Mouse (Mus musculus) kidney, adult 2 months (tissue): Measurements from ENCODE around the gene Elovl6. TPM values are rescaled to one million over a fixed set of nuclear protein-coding genes. Genes with fewer than 3 reads are reported as not detected.

Source experiments
- DNase-seq: peaks from one replicate; pipeline ENCODE4 v3.0.0; 2021
- H3K27ac ChIP-seq: fragments of 200-500 bp; 2 replicates; pipeline ENCODE4 v1.5.1; 2012; ENCODE audit warnings: low read depth, low read length, control low read depth, inconsistent platforms; ENCODE audit not compliant: insufficient read depth
- H3K27me3 ChIP-seq: fragments of 200-500 bp; replicated peaks from 2 replicates; pipeline ENCODE4 v1.6.1; 2012; ENCODE audit warnings: mild to moderate bottlenecking, moderate library complexity, low read length, inconsistent platforms; ENCODE audit not compliant: control insufficient read depth, insufficient read depth
- H3K36me3 ChIP-seq: fragments of 200-500 bp; 2 replicates; pipeline ENCODE4 v1.6.1; 2012; ENCODE audit warnings: mild to moderate bottlenecking, moderate library complexity, low read length, inconsistent platforms; ENCODE audit not compliant: control insufficient read depth, insufficient read depth
- H3K4me1 ChIP-seq: fragments of 200-500 bp; 2 replicates; pipeline ENCODE4 v1.6.1; 2011; ENCODE audit warnings: low read length; ENCODE audit not compliant: control insufficient read depth, insufficient read depth
- H3K4me3 ChIP-seq: fragments of 200-500 bp; 2 replicates; pipeline ENCODE4 v1.5.1; 2011; ENCODE audit warnings: mild to moderate bottlenecking, low read depth, low read length, control low read depth; ENCODE audit not compliant: insufficient read depth
- CTCF ChIP-seq: fragments of 200-500 bp; conservative IDR thresholded peaks from 2 replicates; pipeline ENCODE4 v1.5.1; 2011; ENCODE audit warnings: low read depth, mild to moderate bottlenecking, control low read depth, low read length, moderate library complexity, mixed read lengths; ENCODE audit not compliant: insufficient read depth, insufficient read length
- POLR2A ChIP-seq: fragments of 200-500 bp; IDR thresholded peaks from one replicate; pipeline ENCODE4 v1.6.1; 2011; ENCODE audit warnings: low read depth, low read length, control low read depth
- WGBS: fragments of 180-500 bp; shearing (Covaris S2); methylation state at CpG from one replicate; pipeline ENCODE4 v1.1.7; 2018; 5-methylcytosine and 5-hydroxymethylcytosine counted together
- polyA plus RNA-seq: library from polyadenylated mRNA; depleted of rRNA; stranded (reverse); fragments of >200 nt; gene quantifications from 2 replicates; pipeline ENCODE4 v1.2.3, GENCODE M21; 2012

Gene Elovl6
- polyA plus RNA-seq, 1 experiment, result 73.0 TPM

DNA sequence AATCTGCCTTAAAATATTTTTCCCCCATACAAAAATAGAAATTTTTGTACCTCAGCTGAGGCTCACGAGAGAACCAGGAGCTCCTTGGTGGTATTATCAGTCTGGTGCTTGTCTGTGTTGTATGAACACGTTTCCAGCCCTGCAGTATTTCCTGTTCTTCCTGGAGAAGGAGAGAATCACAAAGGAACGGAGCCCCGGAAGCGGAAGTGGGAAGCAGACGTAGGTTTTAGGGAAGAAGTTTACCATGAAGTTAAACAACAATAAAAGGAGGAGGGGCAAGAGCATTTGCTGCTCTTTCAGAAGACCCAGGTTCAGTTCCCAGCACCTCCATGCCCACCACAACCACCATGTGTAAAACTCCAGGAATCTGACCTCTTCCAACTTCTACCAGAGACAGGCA lies 44.4 kb downstream of the Elovl6 start:
- WGBS, result 87% methylated on average over 6 of the region's 6 CpGs
- H3K27ac ChIP-seq, result no peak overlapping the region
- TF ChIP-seq POLR2A (no peak), CTCF (no peak)

DNA sequence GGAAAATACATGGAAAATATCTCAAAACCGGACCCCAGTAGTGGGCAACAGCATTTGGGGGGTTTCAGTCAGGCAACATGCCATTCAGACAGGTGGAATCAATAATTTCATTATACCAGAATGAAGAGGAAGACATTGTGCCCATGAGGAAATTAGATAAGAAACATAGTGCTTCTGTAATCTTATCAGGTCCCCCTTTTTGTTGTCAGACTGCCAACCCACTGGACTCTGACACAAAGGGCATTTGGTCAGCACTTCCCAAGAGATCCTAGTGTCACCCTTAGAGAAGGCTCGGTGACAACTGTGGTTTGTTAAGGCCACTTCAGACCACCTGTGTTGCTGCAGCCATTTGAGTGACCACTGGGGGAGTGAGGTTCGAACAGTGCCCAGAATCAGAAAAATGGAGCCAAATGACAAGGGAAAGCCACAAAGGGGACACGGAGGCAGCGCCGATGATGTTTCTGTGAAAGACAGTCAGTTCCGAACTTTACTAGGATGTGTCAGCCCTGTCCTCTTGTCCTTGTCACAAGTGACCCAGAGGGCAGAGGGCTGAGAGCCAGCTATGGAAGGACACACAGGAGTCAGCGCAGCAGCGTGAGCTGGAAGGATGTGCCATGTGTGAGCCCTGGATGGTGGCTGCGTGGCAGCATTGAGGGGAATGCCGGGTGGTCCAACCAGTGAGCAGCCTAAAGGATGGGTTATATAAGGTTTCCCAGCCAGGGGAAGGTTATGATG lies 46.8 kb downstream of the Elovl6 start:
- no peak for DNase-seq
- Histone ChIP-seq H3K4me3 (no peak overlapping the region), H3K27ac (no peak overlapping the region), H3K36me3 (no peaks in the 10 kb centered on the region), H3K4me1 (peaks cover 17% of the 10 kb centered on the region), H3K27me3 (no peaks in the 10 kb centered on the region)
- WGBS, result 82% methylated on average over 11 of the region's 11 CpGs
- TF ChIP-seq CTCF, result no peak
- TF ChIP-seq POLR2A, result no peak

More for the DNA sequence above, 44.4 kb downstream of the Elovl6 start:
- Histone ChIP-seq H3K27me3 (no peaks in the 10 kb centered on the region), H3K4me1 (peaks cover 9% of the 10 kb centered on the region), H3K4me3 (no peak overlapping the region), H3K36me3 (no peaks in the 10 kb centered on the region)
- DNase-seq, result no peak

DNA sequence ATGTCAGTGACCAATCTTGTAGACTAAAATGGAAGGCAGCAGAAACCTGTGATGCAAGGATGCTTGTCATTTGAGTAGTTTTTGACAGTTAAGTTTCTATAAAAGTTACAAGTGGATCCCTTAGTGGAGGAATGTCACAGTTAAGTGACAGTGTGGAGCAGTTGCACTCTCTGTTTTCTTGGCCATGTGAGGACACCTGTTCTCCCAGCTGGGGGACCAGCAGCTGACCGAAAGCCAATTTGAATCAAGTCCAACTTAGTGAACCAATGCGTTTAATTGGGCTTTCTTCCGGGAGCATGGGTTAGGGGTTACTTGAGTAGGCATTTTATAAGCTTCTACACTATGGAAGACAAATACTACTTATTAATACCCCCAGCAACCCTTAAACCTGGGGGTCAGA lies 48.9 kb downstream of the Elovl6 start:
- no peak overlapping the region for H3K4me3 ChIP-seq
- no peak overlapping the region; the same call in 1 of the 2 replicates for H3K27ac ChIP-seq
- TF ChIP-seq POLR2A (no peak), CTCF (no peak)
- WGBS, result 46% methylated on average over 3 of the region's 3 CpGs
- H3K36me3 ChIP-seq, result no peaks in the 10 kb centered on the region
- peak; percentile 83 for DNase-seq
- H3K27me3 ChIP-seq, result no peaks in the 10 kb centered on the region
- H3K4me1 ChIP-seq, result peaks cover 17% of the 10 kb centered on the region

DNA sequence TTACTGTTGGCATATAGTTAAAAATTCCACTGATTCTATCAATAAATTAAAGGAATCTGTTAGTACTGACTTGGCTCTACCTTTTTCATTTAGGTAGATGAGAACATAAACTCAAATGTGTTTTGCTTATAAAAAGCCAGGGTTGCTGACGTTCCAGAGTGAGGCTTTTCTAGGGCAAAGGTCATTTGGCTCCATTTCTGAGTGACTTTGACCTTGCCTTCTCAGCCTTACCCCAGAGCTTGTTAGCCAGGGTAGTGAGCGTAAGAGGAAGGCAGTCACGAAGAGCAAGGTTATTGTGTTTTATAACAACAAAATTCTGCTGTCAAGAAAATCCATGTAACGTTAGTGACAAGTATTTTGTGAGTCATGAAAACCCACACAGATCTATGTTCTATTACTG lies 50.3 kb downstream of the Elovl6 start:
- Histone ChIP-seq H3K36me3 (no peaks in the 10 kb centered on the region), H3K27ac (peak overlapping the region; percentile 89; the same call in 1 of the 2 replicates), H3K4me1 (peaks cover 17% of the 10 kb centered on the region), H3K4me3 (no peak overlapping the region), H3K27me3 (no peaks in the 10 kb centered on the region)
- 33% methylated on average over 4 of the region's 4 CpGs for WGBS
- peak; percentile 88 for DNase-seq
- TF ChIP-seq POLR2A (no peak), CTCF (no peak)

DNA sequence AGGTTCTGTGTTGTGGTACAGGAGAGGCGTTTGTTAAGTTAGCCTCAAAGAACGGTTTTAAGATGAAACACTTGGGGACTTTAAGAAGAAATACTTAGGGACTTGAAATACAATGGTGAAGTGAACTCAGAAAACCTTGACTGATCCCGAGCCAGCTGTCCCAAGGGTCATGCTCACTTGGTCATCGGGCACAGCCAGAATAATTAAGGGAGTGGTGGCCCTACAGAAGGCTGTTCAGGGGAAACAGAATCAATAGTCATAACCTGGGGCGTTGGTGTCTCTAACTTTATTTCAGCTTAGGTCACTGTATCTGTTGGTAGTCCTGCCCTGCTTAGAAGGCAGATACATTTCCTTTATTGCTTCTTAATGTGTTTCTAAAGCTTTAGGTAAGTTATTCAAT lies 51.1 kb downstream of the Elovl6 start:
- peak; percentile 67 for DNase-seq
- WGBS, result 58% methylated on average over 5 of the region's 5 CpGs

DNA sequence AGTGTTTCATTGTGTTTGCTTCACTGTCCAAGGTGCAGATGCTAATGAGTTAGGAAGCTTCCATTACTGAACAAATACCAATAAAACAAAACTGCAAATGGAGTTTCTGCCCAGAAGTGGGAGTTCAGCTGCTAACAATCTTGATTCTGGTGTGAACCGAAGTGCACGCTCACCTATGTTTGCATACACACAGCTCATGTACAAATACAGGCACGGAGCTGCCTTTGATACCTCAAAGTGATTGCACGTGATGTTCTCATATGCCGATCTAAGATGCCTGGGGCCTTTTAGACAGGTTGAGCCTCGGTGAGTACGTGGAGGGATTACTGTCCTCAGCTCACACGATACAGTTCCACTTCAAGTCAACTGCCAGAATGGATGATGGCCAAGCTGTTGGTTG lies 55.8 kb downstream of the Elovl6 start:
- TF ChIP-seq POLR2A (no peak), CTCF (no peak)
- Histone ChIP-seq H3K36me3 (no peaks in the 10 kb centered on the region), H3K27me3 (no peaks in the 10 kb centered on the region), H3K4me1 (peaks cover 20% of the 10 kb centered on the region), H3K4me3 (no peak overlapping the region), H3K27ac (no peak overlapping the region)
- WGBS, result 83% methylated on average over 8 of the region's 8 CpGs
- no peak for DNase-seq

More for the DNA sequence above, 51.1 kb downstream of the Elovl6 start:
- Histone ChIP-seq H3K27me3 (no peaks in the 10 kb centered on the region), H3K27ac (peak overlapping the region; percentile 83), H3K36me3 (no peaks in the 10 kb centered on the region), H3K4me1 (peaks cover 20% of the 10 kb centered on the region), H3K4me3 (no peak overlapping the region)
- TF ChIP-seq CTCF (no peak), POLR2A (no peak)

DNA sequence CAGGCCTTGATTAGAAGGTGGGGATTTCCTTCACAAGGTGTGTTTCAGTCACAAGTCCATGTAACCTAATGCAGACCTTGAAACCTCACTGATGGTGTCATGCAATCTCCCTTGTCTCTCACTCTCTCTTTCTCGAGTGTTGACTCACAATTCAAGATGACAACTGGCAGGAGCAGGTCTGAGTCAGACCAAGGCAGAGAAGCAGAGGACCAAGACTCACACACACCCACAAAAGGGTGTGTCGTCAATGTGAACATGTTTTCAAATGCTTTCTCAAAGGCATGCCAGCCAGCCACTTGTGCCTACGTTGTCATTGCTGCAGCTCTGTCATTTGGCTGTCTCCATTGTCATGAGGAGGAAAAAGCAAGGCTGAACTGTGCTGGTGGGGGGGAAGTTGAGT lies 56.6 kb downstream of the Elovl6 start:
- Histone ChIP-seq H3K4me1 (peaks cover 15% of the 10 kb centered on the region; the same call in 1 of the 2 replicates), H3K27ac (no peak overlapping the region), H3K4me3 (no peak overlapping the region), H3K27me3 (no peaks in the 10 kb centered on the region), H3K36me3 (no peaks in the 10 kb centered on the region)
- WGBS, result 76% methylated on average over 3 of the region's 3 CpGs
- DNase-seq, result no peak
- TF ChIP-seq POLR2A (no peak), CTCF (no peak)
